Mouse (Mus musculus): ENCODE measurements around the gene Otop2. TPM values are rescaled to one million over a fixed set of nuclear protein-coding genes. Genes with fewer than 3 reads are reported as not detected.

The Otop2 gene
- total RNA-seq, 2 experiments from 2014 or later: 0.38 TPM; not detected in 1

- DNase-seq (ENCODE audit: low spot score in 2 of 2): no peak
- intact Hi-C loops (cut with DNase I): no loop called here
These were observed 14.2 kb upstream of the Otop2 start for GRCm38 (mm10) chr11:115292631-115293375.

DNA sequence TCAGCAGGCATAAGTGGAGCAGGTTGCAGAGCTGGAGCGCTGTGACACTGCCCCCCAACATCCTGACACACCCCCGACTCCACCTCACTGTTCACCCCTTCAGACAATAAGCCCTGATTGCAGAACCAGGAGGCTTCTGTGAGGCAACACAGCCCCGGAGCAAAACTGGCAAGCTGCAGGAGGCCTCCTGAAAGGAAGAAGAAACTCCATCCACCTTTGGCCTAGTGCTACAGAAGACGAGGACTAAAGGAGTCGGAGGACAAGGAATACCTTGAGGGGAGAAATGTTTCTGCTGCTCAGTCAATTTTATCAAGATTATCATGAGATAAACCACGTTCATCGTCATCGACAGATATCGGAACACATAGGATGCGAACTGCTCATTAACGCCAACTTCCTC lies 11.0 kb upstream of the Otop2 start:
- DNase-seq (ENCODE audit: low spot score in 2 of 2): no peak
- intact Hi-C loops (cut with DNase I): no loop called here

DNA sequence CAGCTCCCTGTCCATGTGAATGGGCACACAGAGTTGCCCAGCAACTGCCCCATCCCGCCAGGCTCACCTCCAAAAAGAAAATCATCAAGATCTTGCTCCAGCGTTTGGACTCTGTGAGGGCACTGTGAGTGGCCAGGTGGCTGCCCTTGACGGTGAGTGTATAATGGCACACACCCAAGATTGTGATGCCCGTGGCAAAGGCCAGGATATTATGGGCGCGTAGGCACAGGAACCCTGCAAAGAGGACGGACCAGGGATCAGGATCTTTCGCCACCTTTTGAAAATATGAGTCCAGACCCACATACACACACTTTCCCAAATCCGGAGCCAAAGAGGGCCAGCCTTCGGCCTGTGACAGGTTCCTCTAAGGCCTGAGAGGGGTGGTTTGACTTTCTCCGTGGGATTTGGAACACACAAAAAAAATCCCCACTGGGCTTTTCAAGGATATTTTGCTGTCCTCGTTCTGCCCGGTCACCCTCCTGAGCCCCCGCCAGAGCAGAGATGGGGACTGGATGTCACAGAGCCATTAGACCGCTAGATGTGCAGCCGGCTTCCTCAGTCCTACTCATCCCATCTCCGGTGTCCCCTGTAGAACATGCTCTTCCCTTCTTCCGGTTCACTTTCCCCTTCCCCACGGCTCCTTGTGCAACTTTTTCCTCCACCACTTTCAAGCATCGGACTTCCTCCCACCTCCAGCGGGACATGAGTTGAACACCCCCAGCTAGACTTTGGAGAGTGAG lies 10.3 kb upstream of the Otop2 start:
- no peak for DNase-seq (ENCODE audit: low spot score in 2 of 2)
- intact Hi-C loops (cut with DNase I): no loop called here

- intact Hi-C loops (cut with DNase I): no loop called here
- DNase-seq (ENCODE audit: low spot score in 2 of 2): peak; percentile 68 to 72
These were observed 9.6 kb upstream of the Otop2 start, which contains the start of gene Fads6 for GRCm38 (mm10) chr11:115297214-115297826. Gene Fads6 (minus strand): TSS chr11:115297663.

DNA sequence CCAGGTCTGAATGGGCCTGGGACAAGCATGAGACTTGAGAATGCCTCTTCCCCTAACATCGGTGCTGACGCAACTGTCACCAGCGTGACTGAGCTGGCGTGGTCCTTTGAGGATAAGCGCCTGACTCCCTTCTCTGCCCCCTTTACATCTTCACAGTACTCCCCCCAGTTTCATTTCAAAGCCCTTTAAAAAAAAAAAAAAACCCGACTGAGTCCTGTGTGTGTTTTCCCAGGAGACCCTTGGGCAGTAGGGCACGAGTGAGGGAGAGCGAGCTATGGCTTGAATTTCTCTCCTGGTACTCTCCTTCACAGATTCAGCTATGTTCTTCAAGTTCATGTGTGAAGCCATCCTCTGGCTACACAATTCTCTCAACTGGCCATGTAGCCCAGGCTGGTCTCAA lies 8.8 kb upstream of the Otop2 start:
- DNase-seq (ENCODE audit: low spot score in 2 of 2): no peak
- intact Hi-C loops (cut with DNase I): no loop called here

GRCm38 (mm10) chr11:115300745-115301144 lies 6.2 kb upstream of the Otop2 start:
- DNase-seq (ENCODE audit: low spot score in 2 of 2): no peak
- intact Hi-C loops (cut with DNase I): no loop called here

GRCm38 (mm10) chr11:115301351-115301750 lies 5.6 kb upstream of the Otop2 start:
- intact Hi-C loops (cut with DNase I): no loop called here
- DNase-seq (ENCODE audit: low spot score in 2 of 2): no peak

GRCm38 (mm10) chr11:115303167-115303566 lies 3.8 kb upstream of the Otop2 start:
- DNase-seq (ENCODE audit: low spot score in 2 of 2): no peak
- intact Hi-C loops (cut with DNase I): no loop called here

- intact Hi-C loops (cut with DNase I): no loop called here
- DNase-seq (ENCODE audit: low spot score in 2 of 2): no peak
These were observed 1.8 kb downstream of the Otop2 start for GRCm38 (mm10) chr11:115308781-115309180.

GRCm38 (mm10) chr11:115314249-115314648 lies 7.3 kb downstream of the Otop2 start:
- intact Hi-C loops (cut with DNase I): no loop called here
- DNase-seq (ENCODE audit: low spot score in 2 of 2): no peak

- no peak for DNase-seq (ENCODE audit: low spot score in 2 of 2)
- intact Hi-C loops (cut with DNase I): no loop called here
These were observed 10.2 kb downstream of the Otop2 start for GRCm38 (mm10) chr11:115317204-115317603.

GRCm38 (mm10) chr11:115318245-115319027 lies 11.5 kb downstream of the Otop2 start:
- peak in 1 of 2 experiments; percentile 21 for DNase-seq (ENCODE audit: low spot score in 2 of 2)
- intact Hi-C loops (cut with DNase I): no loop called here

DNA sequence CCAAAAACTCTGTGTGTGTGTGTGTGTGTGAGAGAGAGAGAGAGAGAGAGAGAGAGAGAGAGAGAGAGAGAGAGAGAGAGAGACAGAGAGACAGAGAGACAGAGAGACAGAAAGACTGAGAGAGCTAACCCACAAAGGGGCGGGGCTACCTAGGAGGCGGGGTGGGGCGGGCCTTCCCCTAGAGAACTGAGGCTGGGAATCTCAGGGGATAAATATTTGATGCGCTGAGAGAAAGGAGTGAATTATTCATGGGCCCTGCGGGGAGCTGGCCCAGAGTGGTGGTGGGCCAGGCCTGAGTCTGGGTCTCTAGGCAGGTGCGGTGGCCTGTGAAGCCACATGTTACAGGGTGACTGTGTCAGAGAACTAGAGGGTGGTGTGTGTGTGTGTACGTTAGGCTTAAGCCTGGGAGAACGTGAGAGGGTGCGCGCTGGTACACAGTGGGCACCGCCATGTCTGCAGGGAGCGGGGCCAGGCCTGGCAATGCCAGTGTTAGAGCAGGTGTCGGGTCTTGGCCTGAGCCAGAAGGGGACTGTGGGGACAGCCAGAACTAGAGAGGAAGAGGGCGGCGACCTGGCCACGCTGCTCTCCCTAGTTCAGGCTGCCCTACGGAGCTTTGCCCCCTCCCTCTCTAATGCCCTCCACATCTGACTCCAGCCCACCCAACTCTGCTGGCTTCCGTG lies 12.9 kb downstream of the Otop2 start:
- intact Hi-C loops (cut with DNase I): no loop called here
- DNase-seq (ENCODE audit: low spot score in 2 of 2): no peak

- DNase-seq (ENCODE audit: low spot score in 2 of 2): peak in 1 of 2 experiments; percentile 39
- intact Hi-C loops (cut with DNase I): loop anchor here (1.0 kb wide), 1 partner anchor 32 kb away; no protein-coding TSS in a partner anchor
These were observed 15.1 kb downstream of the Otop2 start, which contains the start of gene Ush1g for GRCm38 (mm10) chr11:115321906-115322693. Gene Ush1g (minus strand): TSS chr11:115322041.

GRCm38 (mm10) chr11:115323354-115323753 lies 16.4 kb downstream of the Otop2 start:
- intact Hi-C loops (cut with DNase I): no loop called here
- no peak for DNase-seq (ENCODE audit: low spot score in 2 of 2)

GRCm38 (mm10) chr11:115326730-115327129 lies 19.8 kb downstream of the Otop2 start:
- peak; percentile 22 to 45 for DNase-seq (ENCODE audit: low spot score in 2 of 2)
- intact Hi-C loops (cut with DNase I): no loop called here

- intact Hi-C loops (cut with DNase I): no loop called here
- DNase-seq (ENCODE audit: low spot score in 2 of 2): no peak
These were observed 22.4 kb downstream of the Otop2 start for GRCm38 (mm10) chr11:115329339-115329738.

- DNase-seq (ENCODE audit: low spot score in 2 of 2): no peak
- intact Hi-C loops (cut with DNase I): no loop called here
These were observed 27.6 kb downstream of the Otop2 start, which contains the start of gene Otop3 for GRCm38 (mm10) chr11:115334531-115334930. Gene Otop3 (plus strand): TSS chr11:115334731.

Measured in left cerebral cortex, postnatal 14 days (tissue).